Mouse (Mus musculus) neural tube, embryonic 10.5 days (tissue): ENCODE results near the gene Amhr2.

Source experiments
- DNase-seq: peaks from one replicate; pipeline ENCODE4 v3.0.0-alpha.2; 2017; ENCODE audit warnings: low spot score; ENCODE audit errors: extremely low spot score

Gene Amhr2

DNA sequence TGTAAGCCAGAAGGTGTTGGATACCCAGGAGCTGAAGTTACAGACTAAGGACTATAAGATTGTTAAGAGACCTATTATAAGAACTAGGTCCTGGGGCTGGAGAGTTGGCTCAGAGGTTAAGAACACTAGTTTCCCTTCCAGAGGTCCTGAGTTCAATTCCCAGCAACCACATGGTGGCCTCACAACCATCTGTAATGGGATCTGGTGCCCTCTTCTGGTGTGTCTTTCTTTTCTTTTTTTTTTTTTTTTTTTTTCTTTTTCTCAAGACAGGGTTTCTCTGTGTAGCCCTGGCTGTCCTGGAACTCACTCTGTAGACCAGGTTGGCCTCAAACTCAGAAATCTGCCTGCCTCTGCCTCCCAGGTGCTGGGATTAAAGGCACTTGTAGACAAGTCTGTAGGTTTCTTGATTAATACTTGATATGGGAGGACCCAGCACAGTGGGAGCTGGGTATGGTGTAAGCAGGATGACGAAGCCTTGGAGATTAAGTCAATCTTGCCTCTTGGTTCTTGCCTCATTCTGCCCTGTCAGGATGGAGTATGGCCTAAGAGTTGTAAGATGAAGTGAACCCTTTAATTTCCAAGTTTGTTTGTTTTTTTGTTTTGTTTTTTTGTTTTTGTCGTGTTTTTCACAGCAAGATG, 21.4 kb upstream of the Amhr2 start:
- DNase-seq, result no peak

DNA sequence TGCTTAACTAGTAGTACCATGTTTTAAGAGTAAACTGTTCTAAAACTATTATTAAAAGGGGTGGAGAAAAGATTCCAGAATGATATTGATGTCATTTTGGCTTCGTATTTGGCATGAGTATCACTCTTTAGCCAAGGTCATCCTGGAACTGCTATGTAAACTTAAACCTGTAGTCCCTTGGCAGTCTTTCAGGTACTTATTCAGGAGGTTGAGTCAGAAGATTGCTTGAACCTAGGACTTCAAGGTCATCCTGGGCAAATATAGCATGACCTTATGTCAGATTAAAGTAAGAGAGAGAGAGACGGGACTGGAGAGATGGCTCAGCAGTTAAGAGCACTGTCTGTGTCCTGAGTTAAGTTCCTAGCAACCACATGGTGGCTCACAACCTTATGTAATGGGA, 20.5 kb upstream of the Amhr2 start:
- no peak for DNase-seq

DNA sequence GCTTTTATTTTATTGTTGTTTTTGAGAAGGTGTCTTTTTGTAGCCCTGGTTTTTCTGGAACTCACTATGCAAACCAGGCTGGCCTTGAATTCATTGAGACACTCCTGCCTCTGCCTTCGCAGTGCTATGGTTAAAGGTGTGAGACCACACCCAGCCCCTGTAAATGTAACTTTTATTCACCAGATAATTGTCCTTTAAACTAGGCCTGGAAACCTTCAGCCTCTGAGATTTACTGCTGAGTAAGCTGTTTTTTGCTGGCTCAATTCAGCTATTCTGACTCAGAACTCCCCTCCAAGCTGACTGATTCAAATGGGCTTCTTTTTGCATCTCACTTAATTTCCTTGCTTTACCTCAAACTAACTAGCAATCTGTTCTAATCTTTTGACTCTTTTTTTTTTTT, 18.2 kb upstream of the Amhr2 start:
- no peak for DNase-seq

GRCm38 (mm10) chr15:102432046-102432445, 13.1 kb upstream of the Amhr2 start:
- DNase-seq, result no peak

DNA sequence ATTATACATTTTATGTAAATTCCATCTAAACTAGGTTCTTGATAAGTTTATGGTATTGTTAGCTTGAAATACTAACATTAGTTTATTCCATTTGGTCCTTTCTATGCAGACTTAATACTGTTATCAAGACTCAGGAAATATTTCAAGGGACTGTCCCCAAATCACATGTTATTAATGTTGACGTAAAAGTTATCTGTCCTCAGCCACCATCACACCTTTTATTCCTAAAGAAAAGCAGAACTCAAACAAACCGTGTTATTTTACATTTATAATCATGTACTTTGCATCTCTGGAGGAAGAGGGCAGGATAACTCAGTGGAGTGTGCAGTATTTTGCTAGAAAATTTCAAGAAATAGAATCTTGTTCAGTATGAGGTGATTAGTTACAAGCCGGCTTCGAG, 12.0 kb upstream of the Amhr2 start:
- no peak for DNase-seq

DNA sequence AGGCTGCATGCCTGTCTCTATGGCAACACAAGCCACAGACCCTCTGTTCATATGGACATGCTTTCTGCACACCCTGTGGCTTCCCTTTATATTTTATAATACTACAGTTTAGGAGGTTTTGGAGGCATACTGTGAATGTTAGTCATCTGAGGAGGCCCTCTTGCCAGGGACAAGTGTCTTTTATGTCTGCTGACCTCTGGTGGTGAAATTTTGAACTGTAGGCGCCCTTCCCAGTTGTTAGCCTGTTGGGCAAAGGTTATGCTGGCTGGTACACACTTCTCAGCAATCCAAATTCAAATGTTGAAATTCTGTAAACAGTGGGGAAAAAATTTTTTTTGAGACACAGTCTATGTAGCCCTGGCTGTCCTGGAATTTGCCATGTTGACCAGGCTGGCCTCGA, 2.7 kb upstream of the Amhr2 start:
- DNase-seq, result peak; percentile 85

DNA sequence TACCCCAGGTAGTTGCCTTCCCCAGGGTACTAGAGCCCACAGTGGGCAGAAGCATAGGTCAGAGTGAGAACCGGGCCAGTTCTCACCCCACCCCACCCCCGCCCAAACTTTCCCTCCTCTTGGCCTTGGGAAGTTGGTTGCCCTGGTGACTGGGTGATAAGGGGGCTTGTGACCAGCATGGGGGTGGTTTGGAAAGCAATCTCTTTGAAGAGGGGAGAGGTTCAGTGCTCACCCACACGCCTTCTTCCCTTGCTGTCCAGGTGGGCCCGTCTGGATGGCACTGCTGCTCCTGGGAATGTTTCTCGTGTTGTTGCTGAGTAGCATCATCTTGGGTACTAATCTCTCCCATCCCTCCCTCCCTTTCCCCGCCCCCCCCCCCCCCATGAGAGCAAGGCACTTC, 1.3 kb downstream of the Amhr2 start:
- no peak for DNase-seq

GRCm38 (mm10) chr15:102449366-102449765, 4.2 kb downstream of the Amhr2 start:
- DNase-seq, result no peak

DNA sequence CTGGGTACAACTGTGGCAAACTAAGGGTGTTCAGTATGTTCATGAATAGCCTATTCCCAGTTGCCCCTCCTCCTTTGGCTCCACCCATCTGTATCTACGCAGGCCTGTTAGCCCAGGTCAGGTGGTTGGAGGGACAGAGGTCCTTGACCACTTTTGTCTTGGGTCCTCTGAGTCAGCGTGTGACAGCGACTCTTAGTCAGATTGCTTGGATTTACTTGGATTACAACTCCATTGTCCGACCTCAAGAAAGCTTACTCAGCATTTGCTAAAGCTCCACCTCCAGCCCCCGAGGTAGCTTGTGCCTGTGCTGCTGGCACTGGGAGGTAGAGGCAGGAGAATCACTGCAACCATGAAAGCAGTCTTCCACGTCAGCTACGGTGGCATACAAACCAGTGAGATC, 5.8 kb downstream of the Amhr2 start:
- no peak for DNase-seq

DNA sequence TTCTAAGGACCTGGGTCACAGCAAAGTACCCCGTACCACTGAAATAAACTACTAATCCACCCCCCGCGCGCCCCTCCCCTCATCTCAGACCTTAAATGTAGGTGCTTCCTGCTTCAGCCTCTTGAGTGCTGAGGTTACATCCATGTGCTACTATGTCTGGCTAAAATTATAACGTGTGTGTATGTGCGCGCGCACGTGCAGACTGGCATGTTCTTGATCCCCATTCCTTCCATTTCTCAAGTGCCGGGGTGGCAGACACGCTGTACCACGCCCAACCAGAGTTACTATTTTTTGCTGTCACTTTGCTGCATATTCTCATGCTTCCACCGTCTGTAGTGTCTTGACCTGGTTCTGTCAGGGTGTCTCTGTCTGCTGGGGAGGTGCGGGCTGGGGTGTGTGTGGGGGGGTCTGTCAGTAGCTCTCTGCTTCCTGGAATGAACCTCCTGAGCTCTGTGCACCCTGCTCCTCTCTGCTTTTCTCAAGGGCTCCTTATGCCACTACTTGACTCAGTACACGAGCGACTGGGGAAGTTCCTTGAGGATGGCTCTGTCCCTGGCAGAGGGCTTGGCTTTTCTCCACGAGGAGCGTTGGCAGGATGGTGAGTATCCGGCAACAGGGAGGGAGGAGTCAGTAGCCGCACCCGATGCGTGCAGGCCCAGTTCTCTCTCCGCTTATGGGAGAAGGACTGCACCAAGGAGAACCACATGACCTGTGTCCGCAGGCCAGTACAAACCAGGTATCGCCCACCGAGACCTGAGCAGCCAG, 6.7 kb downstream of the Amhr2 start:
- no peak for DNase-seq

- no peak for DNase-seq
These were observed 10.8 kb downstream of the Amhr2 start for GRCm38 (mm10) chr15:102455993-102456392.

- DNase-seq, result no peak
These were observed 13.0 kb downstream of the Amhr2 start for GRCm38 (mm10) chr15:102458050-102458736.

- peak; percentile 75 for DNase-seq
These were observed 13.7 kb downstream of the Amhr2 start, which contains the start of gene Prr13 for GRCm38 (mm10) chr15:102458904-102459317. Gene Prr13 (plus strand): TSS chr15:102459028.

GRCm38 (mm10) chr15:102459381-102459780, 14.2 kb downstream of the Amhr2 start:
- DNase-seq, result no peak

DNA sequence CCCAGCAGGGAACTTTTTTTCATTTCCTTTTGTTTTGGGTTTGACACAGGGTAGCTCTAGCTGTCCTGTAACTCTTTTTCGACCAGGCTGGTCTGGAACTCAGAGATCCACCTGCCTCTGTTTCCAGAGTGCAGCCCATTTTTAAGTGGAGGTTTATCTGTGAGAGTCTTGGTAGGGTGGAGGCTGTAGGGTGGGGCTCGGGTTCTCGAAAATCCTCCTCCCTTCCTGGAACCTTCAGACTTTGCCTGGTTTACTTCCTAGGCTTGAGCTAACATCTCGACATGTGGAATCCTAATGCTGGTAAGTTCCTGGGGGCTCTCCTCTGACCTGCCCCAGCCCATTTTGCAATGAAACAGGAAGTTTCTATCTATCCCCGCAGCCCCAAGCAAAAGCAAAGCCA, 14.7 kb downstream of the Amhr2 start:
- no peak for DNase-seq

DNA sequence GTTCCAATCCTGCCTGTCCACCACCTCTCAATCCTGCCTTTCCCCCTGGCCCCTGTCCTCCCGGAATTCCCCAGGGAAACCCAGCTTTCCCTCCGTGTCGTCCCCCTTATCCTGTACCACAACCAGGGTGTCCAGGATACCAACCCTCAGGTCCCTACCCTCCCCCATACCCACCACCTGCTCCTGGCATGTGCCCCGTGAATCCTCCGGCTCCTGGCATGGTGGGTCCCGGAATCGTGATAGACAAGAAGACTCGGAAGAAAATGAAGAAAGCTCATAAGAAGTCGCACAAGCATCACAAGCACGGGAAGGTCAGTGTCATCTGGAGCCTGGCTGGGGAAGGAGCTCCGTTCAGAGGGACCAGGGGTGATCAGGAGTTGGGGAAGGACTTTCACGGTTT, 15.2 kb downstream of the Amhr2 start:
- no peak for DNase-seq

DNA sequence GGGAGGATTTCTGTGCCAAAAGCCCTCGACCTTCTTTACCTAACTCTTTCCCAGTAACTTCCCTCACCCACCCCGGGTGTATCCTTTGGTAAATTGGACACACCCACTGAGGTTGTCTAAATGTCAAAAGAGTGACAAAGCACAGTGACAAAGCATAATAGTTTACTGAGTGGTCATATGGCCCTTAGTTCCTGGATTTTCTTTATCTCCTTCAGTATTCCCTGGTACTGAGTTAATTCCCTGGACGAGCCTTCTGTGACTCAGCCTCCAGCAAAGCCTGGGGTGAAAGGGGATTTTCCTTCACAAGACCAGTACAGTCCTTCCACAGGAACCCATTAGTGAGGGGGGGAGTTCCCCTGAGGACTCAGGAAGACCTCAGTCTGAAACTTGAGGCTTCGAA, 15.8 kb downstream of the Amhr2 start:
- no peak for DNase-seq

- DNase-seq, result no peak
These were observed 16.4 kb downstream of the Amhr2 start for GRCm38 (mm10) chr15:102461430-102462075.

GRCm38 (mm10) chr15:102463666-102464065, 18.5 kb downstream of the Amhr2 start:
- DNase-seq, result no peak

DNA sequence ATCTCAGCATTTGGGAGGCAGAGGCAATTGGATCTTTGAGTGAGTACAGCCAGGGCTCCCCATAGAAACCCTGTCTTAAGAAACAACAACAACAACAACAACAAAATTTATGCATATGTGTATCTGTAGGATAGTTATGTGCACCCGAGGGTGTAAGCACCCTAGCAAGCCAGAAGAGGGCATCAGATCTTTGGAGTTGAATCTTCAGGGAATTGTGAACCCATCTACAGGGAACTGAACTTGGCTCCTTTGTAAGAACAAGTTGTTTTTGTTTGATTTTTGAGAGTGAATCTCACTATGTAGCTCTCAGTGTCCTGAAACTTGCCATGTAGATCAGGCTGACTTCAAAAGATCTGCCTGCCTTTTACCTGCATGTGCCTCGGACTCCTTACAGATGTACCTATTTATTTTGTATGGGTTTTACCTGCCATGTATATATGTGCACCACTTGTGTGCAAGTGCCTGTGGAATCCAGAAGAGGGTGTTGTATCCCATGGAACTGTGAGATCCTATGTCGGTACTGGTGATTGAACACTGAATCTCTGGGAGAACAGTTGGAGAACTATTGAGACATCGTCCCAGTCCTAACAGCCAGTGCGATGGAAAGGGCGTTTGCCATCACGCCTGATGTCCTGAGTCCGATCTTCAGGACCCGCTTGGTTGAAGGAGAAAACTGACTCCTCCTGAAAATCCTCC, 23.7 kb downstream of the Amhr2 start:
- DNase-seq, result no peak

GRCm38 (mm10) chr15:102470183-102470604, 25.0 kb downstream of the Amhr2 start, which contains the start of gene Pcbp2:
Gene Pcbp2 (plus strand): TSS chr15:102470539.
- DNase-seq, result peak; percentile 94
